Mouse (Mus musculus) midbrain, embryonic 13.5 days (tissue): ENCODE data around the gene Tmem132a. TPM values are rescaled to one million over a fixed set of nuclear protein-coding genes. Genes with fewer than 3 reads are reported as not detected.

Experiments used
- ATAC-seq: fragments of 200-750 bp; cut with Nextera tagmentation; 2 replicates; pipeline ENCODE4 v1.8.0; 2017; ENCODE audit warnings: mild to moderate bottlenecking, moderate TSS enrichment, moderate library complexity
- H3K27ac ChIP-seq: fragments of 300-500 bp; sonication (generic); 2 replicates; pipeline ENCODE4 v1.5.1; 2015; ENCODE audit warnings: inconsistent platforms, mild to moderate bottlenecking, moderate library complexity
- H3K27me3 ChIP-seq: fragments of 300-500 bp; sonication (generic); 2 replicates; pipeline ENCODE4 v1.6.1; 2015; ENCODE audit warnings: mild to moderate bottlenecking, inconsistent platforms
- H3K36me3 ChIP-seq: fragments of 300-500 bp; sonication (generic); 2 replicates; pipeline ENCODE4 v1.6.1; 2015; ENCODE audit warnings: mild to moderate bottlenecking, inconsistent platforms
- H3K4me1 ChIP-seq: fragments of 300-500 bp; sonication (generic); replicated peaks from 2 replicates; pipeline ENCODE4 v1.6.1; 2015; ENCODE audit warnings: inconsistent platforms
- H3K4me2 ChIP-seq: fragments of 300-500 bp; sonication (generic); replicated peaks from 2 replicates; pipeline ENCODE4 v1.6.1; 2015; ENCODE audit warnings: moderate library complexity, mild to moderate bottlenecking, inconsistent platforms
- H3K4me3 ChIP-seq: fragments of 300-500 bp; sonication (generic); replicated peaks from 2 replicates; pipeline ENCODE4 v1.5.1; 2015; ENCODE audit warnings: mild to moderate bottlenecking, inconsistent platforms
- H3K9ac ChIP-seq: fragments of 300-500 bp; sonication (generic); replicated peaks from 2 replicates; pipeline ENCODE4 v1.6.1; 2015; ENCODE audit warnings: mild to moderate bottlenecking, inconsistent platforms
- H3K9me3 ChIP-seq: fragments of 300-500 bp; sonication (generic); 2 replicates; pipeline ENCODE4 v1.6.1; 2016; ENCODE audit warnings: mild to moderate bottlenecking, inconsistent platforms
- WGBS: fragments of 180-500 bp; shearing (Covaris S2); methylation state at CpG from one replicate; pipeline ENCODE4 v1.1.7; 2015; 5-methylcytosine and 5-hydroxymethylcytosine counted together
- polyA plus RNA-seq: library from polyadenylated mRNA; unstranded; fragments of >200 nt; fragmentation: Nextera tagmentation; extraction: Ambion mirVana; gene quantifications from 2 replicates; pipeline ENCODE4 v1.2.1, GENCODE M21; 2015

The Tmem132a gene
- polyA plus RNA-seq, 1 experiment from 2014 or later: 196 TPM

DNA sequence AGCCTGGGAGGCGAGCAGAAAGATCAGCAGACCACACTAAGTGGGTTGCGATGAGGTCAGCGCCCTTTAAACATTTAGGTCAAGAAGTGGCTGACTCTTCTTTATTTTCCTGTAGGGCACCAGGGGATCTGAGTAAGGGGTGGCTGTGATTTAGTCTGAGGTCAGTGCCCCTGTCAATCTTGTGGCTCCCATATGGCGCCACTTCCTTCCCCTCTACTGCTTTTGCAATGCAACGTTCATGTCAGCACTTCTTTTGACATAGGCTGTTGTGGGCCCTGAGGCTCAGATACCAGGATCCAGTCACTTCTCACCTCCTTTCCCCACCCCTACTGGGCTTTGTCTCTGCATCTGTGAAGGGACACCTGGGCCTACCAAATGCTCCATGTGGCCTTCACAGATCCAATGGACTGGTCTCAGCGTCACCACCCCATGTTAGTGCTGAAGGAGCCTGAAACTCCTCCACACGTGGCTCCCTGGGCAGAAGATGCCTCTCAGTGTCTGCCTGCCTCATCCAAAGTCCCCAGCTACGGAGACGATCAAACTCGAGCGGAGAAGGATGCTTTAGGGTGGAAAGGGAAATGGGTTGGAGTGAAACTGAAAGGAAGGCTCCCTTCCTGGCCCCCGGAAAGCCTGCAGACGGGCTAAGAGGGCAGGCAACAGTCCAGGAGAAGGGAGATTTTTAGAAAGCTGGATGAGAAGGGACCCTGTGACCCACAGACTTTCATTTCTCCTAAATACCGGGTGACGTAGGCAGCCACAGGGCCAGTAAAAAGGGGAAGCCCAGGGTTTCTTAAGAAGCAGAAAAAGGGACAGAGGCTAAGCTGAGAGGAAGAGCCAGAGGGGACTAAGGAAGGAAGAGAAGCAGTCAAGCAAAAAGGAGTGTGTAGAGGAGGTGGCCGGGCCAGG, 27.8 kb downstream of the Tmem132a start:
- 57% methylated on average over 16 of the region's 16 CpGs for WGBS
- Histone ChIP-seq H3K36me3 (no peaks in the 10 kb centered on the region), H3K9me3 (no peaks in the 10 kb centered on the region), H3K4me3 (no peak overlapping the region), H3K9ac (no peak overlapping the region), H3K4me2 (no peak overlapping the region), H3K27me3 (no peaks in the 10 kb centered on the region), H3K27ac (no peak overlapping the region), H3K4me1 (no peaks in the 10 kb centered on the region)
- no peak for ATAC-seq

DNA sequence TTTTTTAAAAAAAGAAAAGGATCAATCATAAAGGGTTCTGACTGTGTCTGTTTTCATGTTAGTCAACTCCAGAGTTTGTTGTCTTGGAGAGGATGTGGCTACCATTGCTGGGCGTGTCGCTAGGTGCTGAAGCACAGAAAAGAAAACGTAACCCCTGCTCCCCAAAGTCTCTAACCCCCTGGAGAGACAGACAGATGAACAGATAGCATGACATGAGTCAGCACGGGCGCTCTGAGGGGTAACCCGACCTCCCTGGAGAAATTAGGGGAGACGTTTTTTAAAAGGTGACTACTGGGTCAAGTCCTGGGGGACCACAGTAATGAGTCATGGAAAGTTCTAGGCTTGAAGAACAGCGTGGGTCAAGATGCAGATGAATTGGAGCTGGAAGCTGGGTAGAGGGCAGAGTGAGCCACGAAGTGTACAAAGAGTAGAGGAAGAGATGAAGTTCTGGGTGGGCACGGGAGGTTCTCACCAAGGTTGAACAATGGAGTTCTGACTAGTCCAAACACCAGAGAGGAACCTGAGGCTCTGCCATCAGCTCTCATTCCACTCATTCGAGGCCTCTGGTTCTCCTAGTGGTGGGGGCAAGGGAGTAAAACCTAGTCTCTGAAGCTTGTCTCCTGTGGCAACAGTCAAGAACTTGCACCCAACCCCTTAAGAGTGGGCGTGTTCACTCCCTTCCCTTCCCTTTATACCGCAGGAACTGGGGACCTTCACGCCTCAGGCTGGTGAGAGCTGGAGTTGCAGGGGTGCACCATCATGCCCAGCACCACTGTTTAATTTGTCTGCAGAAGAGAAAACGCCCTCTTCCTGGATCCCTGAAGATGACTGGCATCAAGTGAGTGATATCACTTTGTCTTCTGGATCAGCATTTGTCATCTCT, 30.5 kb downstream of the Tmem132a start, which contains the start of gene Slc15a3:
Gene Slc15a3, plus strand, starts transcription at position 718 of the 883 bp plus-strand sequence.
- Histone ChIP-seq H3K27ac (no peak within 1 kb of the TSS), H3K36me3 (no peaks in the 10 kb centered on the region), H3K9ac (no peak within 1 kb of the TSS), H3K27me3 (no peaks in the 10 kb centered on the region), H3K4me3 (no peak within 1 kb of the TSS), H3K4me1 (no peaks in the 10 kb centered on the region), H3K4me2 (no peak within 1 kb of the TSS), H3K9me3 (no peaks in the 10 kb centered on the region)
- 84% methylated on average over 15 of the region's 15 CpGs for WGBS
- ATAC-seq: no peak

DNA sequence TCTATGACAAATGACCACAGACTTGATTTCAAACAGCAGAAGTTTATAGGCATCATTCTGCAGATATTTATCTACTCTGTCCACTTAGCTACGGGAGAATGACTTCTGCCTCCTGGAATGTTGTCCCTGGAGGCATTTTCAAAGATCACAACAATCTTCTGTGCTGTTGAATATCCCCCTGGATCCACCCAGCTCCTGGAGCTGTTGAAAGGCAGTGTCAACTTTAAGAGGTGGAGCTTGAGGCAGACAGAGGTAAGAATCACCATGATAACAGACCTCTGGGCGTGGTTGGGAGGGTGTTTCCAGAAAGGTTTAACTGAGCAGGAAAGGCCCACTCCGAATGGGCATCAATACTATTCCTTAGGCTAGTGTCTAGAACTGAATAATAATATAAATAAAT, 34.1 kb downstream of the Tmem132a start:
- H3K27ac ChIP-seq: no peak overlapping the region
- no peak overlapping the region for H3K4me2 ChIP-seq
- H3K36me3 ChIP-seq: no peaks in the 10 kb centered on the region
- H3K4me3 ChIP-seq: no peak overlapping the region
- no peak for ATAC-seq
- no peak overlapping the region for H3K9ac ChIP-seq
- no peaks in the 10 kb centered on the region for H3K27me3 ChIP-seq
- 69% methylated on average over 3 of the region's 3 CpGs for WGBS
- H3K9me3 ChIP-seq: no peaks in the 10 kb centered on the region
- no peaks in the 10 kb centered on the region for H3K4me1 ChIP-seq

DNA sequence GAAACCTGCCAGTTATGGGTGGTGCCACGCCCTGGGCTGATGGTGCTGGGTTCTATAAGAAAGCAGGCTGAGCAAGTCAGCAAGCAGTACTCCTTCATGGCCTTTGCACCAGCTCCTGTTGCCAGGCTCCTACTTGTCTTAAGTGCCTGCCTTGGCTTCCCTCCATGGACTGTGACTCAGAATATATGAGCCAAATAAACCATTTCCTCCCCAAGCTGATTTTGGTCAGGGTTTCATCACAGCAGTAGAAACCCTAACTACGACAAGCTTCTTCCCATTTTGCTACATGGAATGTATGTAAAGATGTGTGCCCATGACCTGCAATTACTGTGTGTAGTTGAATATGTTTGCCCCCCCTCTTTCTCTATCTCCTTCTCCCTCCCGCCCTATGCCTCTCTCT, 36.1 kb downstream of the Tmem132a start:
- Histone ChIP-seq H3K4me3 (no peak overlapping the region), H3K9me3 (no peaks in the 10 kb centered on the region), H3K4me1 (no peaks in the 10 kb centered on the region), H3K27ac (no peak overlapping the region), H3K36me3 (no peaks in the 10 kb centered on the region), H3K27me3 (no peaks in the 10 kb centered on the region), H3K9ac (no peak overlapping the region), H3K4me2 (no peak overlapping the region)
- ATAC-seq: no peak
- WGBS: 76% methylated on average over 3 of the region's 3 CpGs

DNA sequence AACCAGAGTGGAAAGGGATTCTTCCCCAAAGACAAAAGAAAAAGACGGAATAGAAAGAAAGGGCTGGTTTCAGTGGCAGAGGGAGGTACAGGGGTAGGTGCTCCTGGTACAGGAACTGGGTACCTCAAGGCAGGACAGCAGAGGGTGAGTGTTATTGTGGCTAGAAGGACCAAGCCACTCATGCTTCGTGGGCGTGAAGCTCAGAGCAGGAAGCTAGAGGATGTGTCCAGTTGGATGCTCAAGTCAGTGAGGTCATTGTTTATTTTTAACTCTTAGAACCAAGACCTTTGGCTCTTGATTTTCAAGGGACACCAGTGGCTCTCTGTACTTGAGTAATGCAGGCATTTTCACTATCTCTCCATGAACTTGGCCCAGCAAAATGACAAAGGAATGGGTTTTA, 37.7 kb downstream of the Tmem132a start:
- no peaks in the 10 kb centered on the region for H3K9me3 ChIP-seq
- H3K4me3 ChIP-seq: no peak overlapping the region
- no peaks in the 10 kb centered on the region for H3K4me1 ChIP-seq
- no peak overlapping the region for H3K27ac ChIP-seq
- H3K4me2 ChIP-seq: no peak overlapping the region
- H3K36me3 ChIP-seq: no peaks in the 10 kb centered on the region
- no peak for ATAC-seq
- H3K9ac ChIP-seq: no peak overlapping the region
- WGBS: 83% methylated on average over 3 of the region's 3 CpGs
- H3K27me3 ChIP-seq: no peaks in the 10 kb centered on the region

DNA sequence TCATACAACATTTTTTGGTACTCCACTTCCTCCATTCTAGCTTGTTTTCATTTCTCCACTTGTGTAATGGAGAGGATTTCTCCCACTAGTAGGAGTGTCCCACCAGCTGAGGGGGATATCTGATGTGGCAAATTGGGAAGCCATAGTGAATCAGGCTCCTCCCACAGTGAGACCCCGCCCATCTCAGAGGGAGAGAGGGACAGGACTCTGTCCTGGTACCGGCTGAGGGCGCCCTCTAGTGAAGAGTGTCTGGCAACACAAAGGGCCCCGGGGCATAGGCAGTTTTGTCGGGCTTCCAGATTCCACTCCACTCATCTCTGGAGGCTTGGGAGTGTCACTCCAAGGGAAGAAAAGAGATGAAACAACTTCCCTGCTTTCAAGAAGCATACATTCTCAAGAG, 38.3 kb downstream of the Tmem132a start:
- Histone ChIP-seq H3K4me1 (no peaks in the 10 kb centered on the region), H3K27me3 (no peaks in the 10 kb centered on the region), H3K27ac (no peak overlapping the region), H3K4me3 (no peak overlapping the region), H3K36me3 (no peaks in the 10 kb centered on the region), H3K9me3 (no peaks in the 10 kb centered on the region), H3K4me2 (no peak overlapping the region), H3K9ac (no peak overlapping the region)
- ATAC-seq: no peak
- 10% methylated on average over 5 of the region's 5 CpGs for WGBS

DNA sequence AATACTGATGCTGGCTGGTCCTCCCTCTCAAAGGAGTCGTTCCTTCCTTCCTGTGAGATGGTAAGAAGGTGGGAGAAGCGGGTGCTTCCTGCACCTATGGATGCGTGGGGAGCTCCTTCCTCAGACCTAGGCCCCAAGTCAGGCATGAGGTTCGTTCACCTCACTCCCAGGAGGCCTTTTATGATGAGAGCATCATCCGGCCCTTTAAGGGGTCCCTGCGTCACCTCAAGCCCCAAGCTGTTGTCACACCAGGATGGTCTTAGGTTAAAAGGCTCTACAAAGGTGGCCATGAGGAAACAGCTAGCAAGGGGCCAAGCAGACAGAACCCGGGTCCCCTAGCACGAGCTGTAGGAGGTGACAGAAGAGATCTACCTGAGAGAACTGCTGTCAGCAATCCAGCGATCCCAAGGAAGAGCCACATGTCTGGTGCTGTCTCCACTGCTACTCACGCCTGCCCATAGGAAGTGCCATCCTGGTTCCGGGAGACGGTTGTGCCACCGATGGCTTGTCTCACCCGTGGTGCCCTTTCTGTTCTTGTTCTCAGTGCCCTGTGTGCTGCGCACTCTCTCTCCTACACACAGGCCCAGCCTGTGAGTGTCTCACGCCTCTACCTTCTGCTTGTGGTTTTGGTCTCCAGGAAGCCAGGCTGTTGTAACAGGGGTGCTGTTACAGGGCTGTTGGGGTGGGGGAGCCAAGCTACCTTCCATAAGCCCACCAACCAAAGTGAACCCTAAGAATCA, 40.1 kb downstream of the Tmem132a start, which contains the start of gene Cd6:
Gene Cd6, minus strand, starts transcription at position 623 of the 740 bp plus-strand sequence.
- Histone ChIP-seq H3K4me2 (no peak within 1 kb of the TSS), H3K27ac (no peak within 1 kb of the TSS), H3K9ac (no peak within 1 kb of the TSS), H3K9me3 (no peaks in the 10 kb centered on the region), H3K4me1 (0 out of 2 replicates have a peak, but pooled peaks cover 5% of the 10 kb centered on the region), H3K27me3 (no peaks in the 10 kb centered on the region), H3K36me3 (no peaks in the 10 kb centered on the region), H3K4me3 (no peak within 1 kb of the TSS)
- 91% methylated on average over 16 of the region's 16 CpGs for WGBS
- no peak for ATAC-seq

DNA sequence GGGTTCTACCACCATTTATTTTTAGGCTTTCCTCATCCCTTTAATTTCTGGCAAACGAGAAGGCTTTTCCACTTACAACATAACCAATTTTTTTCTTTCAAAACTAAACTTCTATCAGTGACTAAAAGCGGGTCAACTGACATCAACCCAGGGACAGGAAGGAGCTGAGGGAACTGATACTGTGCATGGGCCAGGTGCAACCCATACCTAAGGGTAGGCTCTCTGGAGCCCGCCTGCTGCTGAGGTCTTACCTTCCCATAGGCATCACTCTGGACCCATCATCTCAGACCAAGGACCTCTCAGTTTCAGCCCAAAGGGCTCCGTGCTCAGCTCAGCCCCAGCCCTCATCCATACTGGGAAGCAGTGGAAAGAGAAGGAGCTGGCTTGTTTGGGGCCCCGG, 41.4 kb downstream of the Tmem132a start:
- Histone ChIP-seq H3K36me3 (no peaks in the 10 kb centered on the region), H3K9me3 (no peaks in the 10 kb centered on the region), H3K9ac (no peak overlapping the region), H3K4me3 (no peak overlapping the region), H3K4me2 (no peak overlapping the region), H3K4me1 (0 out of 2 replicates have a peak, but pooled peaks cover 5% of the 10 kb centered on the region), H3K27ac (no peak overlapping the region), H3K27me3 (no peaks in the 10 kb centered on the region)
- ATAC-seq: no peak
- 90% methylated on average over 5 of the region's 5 CpGs for WGBS

DNA sequence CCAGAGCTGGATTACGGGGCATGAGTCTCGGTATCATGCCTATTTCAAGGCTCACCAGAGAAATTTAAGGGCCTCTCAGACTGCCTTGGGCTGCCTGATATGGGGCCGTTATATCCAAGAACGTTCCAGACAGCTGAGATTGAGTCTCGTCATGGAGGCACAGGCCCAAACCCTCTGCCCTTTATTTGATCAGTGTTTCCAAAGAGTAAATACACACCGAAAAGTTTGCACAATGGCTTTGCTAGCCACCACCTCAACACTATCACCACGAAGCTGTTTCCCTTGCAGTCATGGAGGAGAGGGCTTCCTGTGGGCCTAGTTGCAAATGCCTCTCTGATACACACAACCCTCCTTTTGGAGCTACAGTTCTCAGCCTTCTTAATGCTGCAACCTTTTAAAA, 45.7 kb downstream of the Tmem132a start:
- 0 out of 2 replicates have a peak, but pooled peaks cover 5% of the 10 kb centered on the region for H3K4me1 ChIP-seq
- no peak overlapping the region for H3K4me2 ChIP-seq
- WGBS: 88% methylated on average over 7 of the region's 7 CpGs
- H3K4me3 ChIP-seq: no peak overlapping the region
- H3K27ac ChIP-seq: no peak overlapping the region
- no peaks in the 10 kb centered on the region for H3K9me3 ChIP-seq
- no peak for ATAC-seq
- no peak overlapping the region for H3K9ac ChIP-seq
- H3K36me3 ChIP-seq: no peaks in the 10 kb centered on the region
- no peaks in the 10 kb centered on the region for H3K27me3 ChIP-seq

DNA sequence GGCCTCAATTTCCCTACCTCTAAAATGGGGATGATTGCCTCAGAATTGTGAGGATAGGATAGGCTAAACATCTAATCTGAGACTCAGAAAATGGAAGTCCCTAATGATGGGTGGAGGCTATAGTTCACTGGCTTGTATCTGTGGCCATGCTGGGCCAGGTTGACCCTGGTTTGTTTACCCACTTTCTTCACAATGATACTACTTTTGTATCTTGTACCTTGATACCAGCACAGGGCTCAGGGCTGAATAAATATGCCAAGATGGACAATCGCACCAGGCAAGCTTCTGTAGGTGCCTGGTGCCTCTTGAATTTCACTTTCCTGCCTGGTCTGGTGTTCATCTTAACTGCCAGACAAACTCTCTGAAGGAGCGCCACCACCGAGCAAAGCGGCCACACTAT, 47.2 kb downstream of the Tmem132a start:
- H3K9me3 ChIP-seq: no peaks in the 10 kb centered on the region
- peaks cover 5% of the 10 kb centered on the region; the same call in 1 of the 2 replicates for H3K4me1 ChIP-seq
- H3K9ac ChIP-seq: no peak overlapping the region
- H3K36me3 ChIP-seq: no peaks in the 10 kb centered on the region
- ATAC-seq: no peak
- H3K4me3 ChIP-seq: no peak overlapping the region
- no peak overlapping the region for H3K27ac ChIP-seq
- H3K27me3 ChIP-seq: no peaks in the 10 kb centered on the region
- H3K4me2 ChIP-seq: no peak overlapping the region
- 94% methylated on average over 4 of the region's 4 CpGs for WGBS

DNA sequence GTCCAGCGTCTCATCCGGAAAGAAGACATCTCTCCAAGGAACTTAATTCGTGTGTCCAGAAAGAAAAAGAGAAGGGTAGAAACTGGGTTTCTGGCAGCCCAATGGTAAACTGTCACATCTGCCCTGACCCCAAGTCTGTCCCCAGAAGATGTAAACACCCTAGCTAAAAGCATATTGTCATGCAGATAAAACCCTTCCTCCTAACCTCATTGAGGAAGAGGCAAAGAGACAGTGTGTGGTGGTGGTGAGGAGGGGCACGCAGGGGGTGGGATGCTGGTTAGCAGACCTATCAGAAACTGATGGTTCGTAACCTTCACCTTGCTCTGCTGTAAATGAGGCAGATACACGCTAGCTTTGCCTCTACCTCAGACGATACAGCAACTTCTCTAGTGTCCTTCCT, 48.4 kb downstream of the Tmem132a start:
- Histone ChIP-seq H3K9me3 (no peaks in the 10 kb centered on the region), H3K27ac (no peak overlapping the region), H3K4me3 (no peak overlapping the region), H3K4me1 (peaks cover 5% of the 10 kb centered on the region; the same call in 1 of the 2 replicates), H3K27me3 (no peaks in the 10 kb centered on the region), H3K9ac (no peak overlapping the region), H3K36me3 (no peaks in the 10 kb centered on the region), H3K4me2 (no peak overlapping the region)
- ATAC-seq: no peak
- WGBS: 68% methylated on average over 7 of the region's 7 CpGs
